Mouse (Mus musculus) frontal cortex, adult (tissue): ENCODE data around the gene Gm20388.
"Not testable (repeated sequence)": the region's sequence is repeated elsewhere in the genome, so short reads cannot be mapped to it uniquely, and the experiment has no call there.

Experiments used
- ATAC-seq: cut with Nextera tagmentation; 2 replicates; pipeline ENCODE4 v1.9.2; 2017; ENCODE audit warnings: mild to moderate bottlenecking, moderate library complexity, mixed read lengths; ENCODE audit not compliant: low TSS enrichment

The Gm20388 gene

GRCm38 (mm10) chr8:123387801-123388200 lies 3477.2 kb downstream of the Gm20388 start:
- no peak for ATAC-seq

- no peak for ATAC-seq
These were observed 3478.4 kb downstream of the Gm20388 start for GRCm38 (mm10) chr8:123389026-123389425.

- peak; percentile 39; the same call in 1 of the 2 replicates for ATAC-seq
These were observed 3487.7 kb downstream of the Gm20388 start for GRCm38 (mm10) chr8:123398308-123398707.

- no peak for ATAC-seq
These were observed 3491.3 kb downstream of the Gm20388 start for GRCm38 (mm10) chr8:123401936-123402335.

GRCm38 (mm10) chr8:123402730-123403326 lies 3492.2 kb downstream of the Gm20388 start:
- ATAC-seq = no peak

GRCm38 (mm10) chr8:123404521-123404920 lies 3493.9 kb downstream of the Gm20388 start:
- no peak for ATAC-seq

GRCm38 (mm10) chr8:123406786-123407185 lies 3496.1 kb downstream of the Gm20388 start, which contains the start of gene Mc1r:
Gene Mc1r, plus strand, starts transcription at chr8:123407107.
- ATAC-seq = 0 out of 2 replicates have a peak, but pooled peaks have one; percentile 2

GRCm38 (mm10) chr8:123407612-123408011 lies 3497.0 kb downstream of the Gm20388 start:
- no peak for ATAC-seq

- no peak for ATAC-seq
These were observed 3498.2 kb downstream of the Gm20388 start for GRCm38 (mm10) chr8:123408586-123409544.

- ATAC-seq = no peak
These were observed 3499.5 kb downstream of the Gm20388 start for GRCm38 (mm10) chr8:123410049-123410587.

GRCm38 (mm10) chr8:123410788-123411187 lies 3500.1 kb downstream of the Gm20388 start:
- ATAC-seq = peak; percentile 8; the same call in 1 of the 2 replicates

- peak; percentile 72 for ATAC-seq
These were observed 3500.6 kb downstream of the Gm20388 start, which contains the start of gene Tubb3 for GRCm38 (mm10) chr8:123411246-123411645. Gene Tubb3, plus strand, starts transcription at chr8:123411424.

GRCm38 (mm10) chr8:123411781-123412327 lies 3501.2 kb downstream of the Gm20388 start:
- ATAC-seq = 0 out of 2 replicates have a peak, but pooled peaks have one; percentile 3

GRCm38 (mm10) chr8:123412560-123413170 lies 3502.0 kb downstream of the Gm20388 start:
- peak; percentile 39 for ATAC-seq

- ATAC-seq = no peak
These were observed 3503.6 kb downstream of the Gm20388 start for GRCm38 (mm10) chr8:123414255-123414654.

- not testable (repeated sequence) for ATAC-seq
These were observed 3504.5 kb downstream of the Gm20388 start for GRCm38 (mm10) chr8:123414997-123415696.

GRCm38 (mm10) chr8:123415967-123416943 lies 3505.6 kb downstream of the Gm20388 start:
- no peak for ATAC-seq

- no peak for ATAC-seq
These were observed 3506.4 kb downstream of the Gm20388 start for GRCm38 (mm10) chr8:123416944-123417555.

- ATAC-seq = no peak
These were observed 3509.1 kb downstream of the Gm20388 start for GRCm38 (mm10) chr8:123419711-123420110.
